Mouse (Mus musculus) spleen, adult 2 months (tissue): ENCODE data around the gene Scarb2.

Source experiments
- CTCF ChIP-seq: fragments of 200-500 bp; IDR thresholded peaks from 2 replicates; pipeline ENCODE4 v1.5.1; 2011; ENCODE audit warnings: mild to moderate bottlenecking, inconsistent platforms; ENCODE audit not compliant: insufficient read depth, insufficient read length, insufficient replicate concordance; ENCODE audit errors: extremely low read depth
- POLR2A ChIP-seq: fragments of 200-500 bp; IDR thresholded peaks from 2 replicates; pipeline ENCODE4 v1.6.1; 2011; ENCODE audit warnings: low read depth, low read length, inconsistent platforms

DNA sequence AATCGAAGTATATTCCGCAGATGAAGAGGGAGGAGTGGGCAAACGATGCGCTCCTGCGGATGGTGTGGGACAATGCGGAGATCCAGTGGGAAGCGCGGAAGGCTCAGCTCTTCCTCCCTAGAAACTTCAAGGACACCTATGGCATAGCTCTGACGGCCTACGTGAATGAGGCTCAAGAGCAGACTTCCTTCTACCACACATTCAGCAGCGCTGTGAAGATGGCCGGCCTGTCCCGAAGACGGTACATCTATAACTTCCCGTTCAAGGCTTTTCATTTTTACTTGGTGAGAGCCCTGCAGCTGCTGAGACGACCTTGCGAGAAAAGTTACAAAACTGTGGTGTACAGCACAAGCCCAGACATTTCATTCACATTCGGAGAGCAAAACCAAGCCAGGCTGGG lies 114.1 kb downstream of the Scarb2 start:
- TF ChIP-seq CTCF (no peak), POLR2A (no peak)
